Comparison of ENCODE assay signal across 9 mouse cellular contexts in the genomic region with DNA sequence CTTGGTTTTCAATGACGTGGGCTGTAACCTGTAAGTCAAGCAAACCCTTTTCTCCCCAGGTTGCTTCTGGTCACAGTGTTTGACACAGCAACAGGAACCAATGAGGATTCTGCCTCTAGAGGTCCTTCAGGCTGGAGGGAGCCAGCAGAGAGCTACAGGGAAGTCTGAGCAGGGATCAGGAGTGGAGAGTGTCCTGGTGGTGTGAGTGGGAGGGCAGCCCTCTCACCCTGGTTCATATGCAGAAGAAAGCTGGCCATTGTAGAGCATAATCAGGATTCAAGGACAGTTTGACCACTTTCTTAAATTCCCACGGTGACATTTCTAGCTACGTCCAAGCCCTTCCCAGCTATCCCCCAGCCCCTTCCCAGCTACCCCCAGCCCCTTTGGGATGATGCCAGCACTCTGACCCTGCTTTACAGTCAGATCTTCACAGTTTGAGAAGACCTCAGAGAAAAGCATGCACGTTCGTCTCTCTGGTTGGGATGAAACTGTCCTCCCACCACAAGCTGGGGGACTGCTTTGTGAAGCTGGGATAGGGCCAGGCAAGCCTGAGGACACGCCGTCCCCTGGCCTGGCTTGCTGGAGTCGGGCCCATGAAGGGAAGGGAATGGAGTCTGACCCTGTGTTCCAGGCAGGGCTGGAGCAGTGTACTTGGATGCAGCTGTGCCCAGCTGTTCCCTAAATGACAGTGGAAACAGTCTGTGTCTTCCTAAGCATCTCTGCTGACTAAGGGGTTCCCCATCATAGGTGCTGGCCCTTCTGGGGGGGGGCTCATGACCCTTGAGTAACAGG. TPM values are rescaled to one million over a fixed set of nuclear protein-coding genes. Genes with fewer than 3 reads are reported as not detected.
A peak's percentile ranks its signal among the peaks of the same experiment; 100 is the strongest.
DNase-seq lines count a peak whose midpoint lies in the region; ATAC-seq and TF ChIP-seq lines count a peak whose summit lies in the region.
"Had no signal": no experiment of that assay in that cellular context is flagged by ENCODE, and none has a peak within 500 bp of the region (broad histone marks: within the 10 kb centered on the region; RNA-seq: fewer than 3 reads in every experiment).

No protein-coding gene starts in this region.

- 77% methylated on average over 8 of the region's 8 CpGs for WGBS in heart, embryonic 10.5 days
- 54% methylated on average over 8 of the region's 8 CpGs for WGBS in lung, postnatal 0 days
- WGBS in forebrain, embryonic 13.5 days: 76% methylated on average over 8 of the region's 8 CpGs

- no peaks in the 10 kb centered on the region for H3K9me3 ChIP-seq in heart, embryonic 10.5 days
- no peaks in the 10 kb centered on the region for H3K9me3 ChIP-seq in lung, postnatal 0 days (ENCODE audit: low read length)
- H3K9me3 ChIP-seq in forebrain, embryonic 13.5 days (replicated peaks): no peaks in the 10 kb centered on the region
- H3K9me3 ChIP-seq: midbrain, embryonic 12.5 days had no signal

- no peak overlapping the region for H3K4me2 ChIP-seq in lung, postnatal 0 days (replicated peaks; ENCODE audit: low read depth, low read length)
- no peak overlapping the region for H3K4me2 ChIP-seq in forebrain, embryonic 13.5 days
- H3K4me2 ChIP-seq: midbrain, embryonic 12.5 days had no signal

- peak; percentile 92 to 93 for DNase-seq in heart, adult 18-20 months
- no peak for DNase-seq in heart, embryonic 10.5 days (ENCODE audit: low spot score)
- DNase-seq in gastrocnemius, adult 8-10 months (ENCODE audit: low spot score in 2 of 2): peak; percentile 46 to 60
- DNase-seq in kidney, adult 18-20 months: peak; percentile 60
- peak; percentile 93 for DNase-seq in lung, postnatal 0 days (ENCODE audit: low spot score)
- DNase-seq in left cerebral cortex, adult 2 months (ENCODE audit: extremely low spot score in 1 of 2, low spot score in 2 of 2): no peak
- no peak for DNase-seq in thymus, postnatal 36 days

- TF ChIP-seq EP300 in lung, postnatal 0 days (IDR thresholded peaks at IDR 0.05): peak; percentile 94

- peaks cover 16% of the 10 kb centered on the region for H3K4me1 ChIP-seq in heart, embryonic 10.5 days
- H3K4me1 ChIP-seq in lung, postnatal 0 days (ENCODE audit: insufficient read depth, low read depth, low read length): no peaks in the 10 kb centered on the region
- no peaks in the 10 kb centered on the region for H3K4me1 ChIP-seq in forebrain, embryonic 13.5 days
- H3K4me1 ChIP-seq: midbrain, embryonic 12.5 days had no signal

- 0 out of 2 replicates have a peak, but pooled peaks have one; percentile 6 for TF ChIP-seq CTCF in lung, postnatal 0 days (IDR thresholded peaks at IDR 0.05)
- no peak for TF ChIP-seq CTCF in left cerebral cortex, adult 2 months (IDR thresholded peaks at IDR 0.05)

- ATAC-seq in lung, postnatal 0 days: peak; percentile 91
- ATAC-seq in forebrain, embryonic 13.5 days: no peak

- peaks cover 26% of the 10 kb centered on the region for H3K27me3 ChIP-seq in heart, embryonic 10.5 days (ENCODE audit: insufficient read depth, poor library complexity, severe bottlenecking)
- H3K27me3 ChIP-seq in lung, postnatal 0 days (replicated peaks; ENCODE audit: insufficient read depth, low read length): no peaks in the 10 kb centered on the region
- no peaks in the 10 kb centered on the region for H3K27me3 ChIP-seq in forebrain, embryonic 13.5 days

- intact Hi-C loops in left cerebral cortex, adult 2 months (cut with DNase I): no loop called here

- H3K4me3 ChIP-seq in heart, embryonic 10.5 days: no peak overlapping the region
- no peak overlapping the region for H3K4me3 ChIP-seq in lung, postnatal 0 days (ENCODE audit: low read depth, low read length)
- no peak overlapping the region for H3K4me3 ChIP-seq in left cerebral cortex, adult 2 months
- H3K4me3 ChIP-seq in forebrain, embryonic 13.5 days: no peak overlapping the region
- H3K4me3 ChIP-seq: midbrain, embryonic 12.5 days had no signal

- no peak overlapping the region for H3K27ac ChIP-seq in heart, embryonic 10.5 days
- H3K27ac ChIP-seq in lung, postnatal 0 days (ENCODE audit: low read length): peak overlapping the region; percentile 91
- no peak overlapping the region for H3K27ac ChIP-seq in left cerebral cortex, adult 2 months
- H3K27ac ChIP-seq in forebrain, embryonic 13.5 days: no peak overlapping the region
- H3K27ac ChIP-seq: midbrain, embryonic 12.5 days had no signal

- H3K36me3 ChIP-seq in heart, embryonic 10.5 days: no peaks in the 10 kb centered on the region
- H3K36me3 ChIP-seq in lung, postnatal 0 days (ENCODE audit: insufficient read depth, low read length): no peaks in the 10 kb centered on the region
- H3K36me3 ChIP-seq in forebrain, embryonic 13.5 days (ENCODE audit: poor library complexity, severe bottlenecking): no peaks in the 10 kb centered on the region
- H3K36me3 ChIP-seq: midbrain, embryonic 12.5 days had no signal

- no peak overlapping the region for H3K9ac ChIP-seq in lung, postnatal 0 days (replicated peaks; ENCODE audit: low read depth)
- no peak overlapping the region for H3K9ac ChIP-seq in forebrain, embryonic 13.5 days
- H3K9ac ChIP-seq: midbrain, embryonic 12.5 days had no signal

RNA-seq across cellular contexts. Expression of gene Slc2a6, which starts 18.4 kb away (rescaled TPM):
- total RNA-seq in heart, adult 18-20 months (2021): under 1 TPM; 0.17 to 0.31 TPM
- polyA plus RNA-seq in heart, embryonic 10.5 days (2016; fragmentation: Nextera tagmentation; extraction: Ambion mirVana): 0.34 and 0.49 TPM in 2 replicates
- under 1 TPM in 1 of 4 experiments, not detected in 3; 0.15 TPM for total RNA-seq in gastrocnemius, adult 8-10 months (2022)
- polyA plus RNA-seq in lung, postnatal 0 days (2015; fragmentation: Nextera tagmentation; extraction: Ambion mirVana): 1.1 and 1.3 TPM in 2 replicates
- total RNA-seq in left cerebral cortex, adult 2 months (2021): 10 to 100 TPM; 28.9 to 29.1 TPM
- 2.0 and 2.6 TPM in 2 replicates for polyA plus RNA-seq in forebrain, embryonic 13.5 days (2015; fragmentation: Nextera tagmentation; extraction: Ambion mirVana)

RNA-seq across cellular contexts. Expression of gene Mymk, which starts 25.8 kb away (rescaled TPM):
- total RNA-seq in heart, adult 18-20 months (2021): not detected
- polyA plus RNA-seq in heart, embryonic 10.5 days (2016; fragmentation: Nextera tagmentation; extraction: Ambion mirVana): 0.09 TPM in 1 of 2 replicates, not detected in the other
- total RNA-seq in gastrocnemius, adult 8-10 months (2022): under 1 TPM in 1 of 4 experiments, not detected in 3; 0.48 TPM
- polyA plus RNA-seq in lung, postnatal 0 days (2015; fragmentation: Nextera tagmentation; extraction: Ambion mirVana): 0.36 and 0.76 TPM in 2 replicates
- total RNA-seq in left cerebral cortex, adult 2 months (2021): under 1 TPM in 1 of 2 experiments, not detected in 1; 0.75 TPM
- not detected in 2 replicates for polyA plus RNA-seq in forebrain, embryonic 13.5 days (2015; fragmentation: Nextera tagmentation; extraction: Ambion mirVana)

RNA-seq across cellular contexts. Expression of gene Adamtsl2, which starts 33.0 kb away (rescaled TPM):
- total RNA-seq in heart, adult 18-20 months (2021): 10 to 100 TPM in 1 of 2 experiments, 1 to 10 TPM in 1; 4.5 to 10.1 TPM
- polyA plus RNA-seq in heart, embryonic 10.5 days (2016; fragmentation: Nextera tagmentation; extraction: Ambion mirVana): 9.7 and 13.5 TPM in 2 replicates
- total RNA-seq in gastrocnemius, adult 8-10 months (2022): 1 to 10 TPM in 3 of 4 experiments, under 1 TPM in 1; 0.99 to 2.2 (median 1.5) TPM
- 50.6 and 52.3 TPM in 2 replicates for polyA plus RNA-seq in lung, postnatal 0 days (2015; fragmentation: Nextera tagmentation; extraction: Ambion mirVana)
- total RNA-seq in left cerebral cortex, adult 2 months (2021): 10 to 100 TPM; 16.2 to 21.4 TPM
- 5.7 and 7.6 TPM in 2 replicates for polyA plus RNA-seq in forebrain, embryonic 13.5 days (2015; fragmentation: Nextera tagmentation; extraction: Ambion mirVana)

RNA-seq across cellular contexts. Expression of gene Cacfd1, which starts 36.4 kb away (rescaled TPM):
- total RNA-seq in heart, adult 18-20 months (2021): 10 to 100 TPM; 45.6 to 48.8 TPM
- 48.3 and 54.5 TPM in 2 replicates for polyA plus RNA-seq in heart, embryonic 10.5 days (2016; fragmentation: Nextera tagmentation; extraction: Ambion mirVana)
- 10 to 100 TPM; 38.2 to 45.6 (median 39.4) TPM for total RNA-seq in gastrocnemius, adult 8-10 months (2022)
- polyA plus RNA-seq in lung, postnatal 0 days (2015; fragmentation: Nextera tagmentation; extraction: Ambion mirVana): 39.9 and 42.1 TPM in 2 replicates
- 10 to 100 TPM; 46.3 to 48.2 TPM for total RNA-seq in left cerebral cortex, adult 2 months (2021)
- polyA plus RNA-seq in forebrain, embryonic 13.5 days (2015; fragmentation: Nextera tagmentation; extraction: Ambion mirVana): 115 and 125 TPM in 2 replicates

Comparison
In these comparisons a context has a peak if more than half of its experiments do, and no peak if none do; other contexts are left out.
1. DNase-seq: peak in heart, adult 18-20 months (2 of 2), gastrocnemius, adult 8-10 months (2 of 2), kidney, adult 18-20 months (single experiment) and lung, postnatal 0 days (single experiment); none in heart, embryonic 10.5 days (single experiment), left cerebral cortex, adult 2 months (0 of 2) and thymus, postnatal 36 days (0 of 2).
2. RNA of gene Slc2a6, which starts 18.4 kb away (total RNA-seq): 28.9 to 29.1 TPM in left cerebral cortex, adult 2 months; 0.17 to 0.31 TPM in heart, adult 18-20 months and 0.15 TPM in gastrocnemius, adult 8-10 months; every median in the first group is over 10 times any median in the second.